Mouse (Mus musculus): ENCODE results near the gene Gga2. TPM values are rescaled to one million over a fixed set of nuclear protein-coding genes. Genes with fewer than 3 reads are reported as not detected.
A peak's percentile ranks its signal among the peaks of the same experiment; 100 is the strongest.

Gga2 gene
- polyA plus RNA-seq, 1 experiment from 2014 or later: 55.5 TPM

GRCm38 (mm10) chr7:121938124-121938891, 82.7 kb downstream of the Gga2 start:
- Histone ChIP-seq H3K9ac (ENCODE audit: low read depth, low read length) (no peak overlapping the region), H3K27me3 (ENCODE audit: insufficient read depth, low read length) (no peaks in the 10 kb centered on the region), H3K9me3 (replicated peaks; ENCODE audit: low read length) (no peaks in the 10 kb centered on the region), H3K4me2 (ENCODE audit: low read length) (no peak overlapping the region), H3K4me1 (replicated peaks; ENCODE audit: insufficient read depth, low read length) (no peaks in the 10 kb centered on the region), H3K36me3 (ENCODE audit: insufficient read depth, low read length) (0 out of 2 replicates have a peak, but pooled peaks cover 3% of the 10 kb centered on the region), H3K27ac (no peak overlapping the region), H3K4me3 (replicated peaks; ENCODE audit: low read depth, low read length) (no peak overlapping the region)
- DNase-seq (ENCODE audit: low spot score) (no peak), ATAC-seq (replicated peaks; ENCODE audit: low FRiP score, low read depth) (no peak)
- TF ChIP-seq CTCF (IDR thresholded peaks at IDR 0.05; ENCODE audit: low read depth): no peak
- 93% methylated on average over 8 of the region's 8 CpGs for WGBS

GRCm38 (mm10) chr7:121936861-121937630, 84.0 kb downstream of the Gga2 start:
- no peak for TF ChIP-seq CTCF (IDR thresholded peaks at IDR 0.05; ENCODE audit: low read depth)
- H3K9ac ChIP-seq (ENCODE audit: low read depth, low read length): no peak overlapping the region
- peak overlapping the region; percentile 64 for H3K27ac ChIP-seq
- H3K9me3 ChIP-seq (replicated peaks; ENCODE audit: low read length): no peaks in the 10 kb centered on the region
- DNase-seq (ENCODE audit: low spot score) (no peak), ATAC-seq (replicated peaks; ENCODE audit: low FRiP score, low read depth) (no peak)
- no peak overlapping the region for H3K4me2 ChIP-seq (ENCODE audit: low read length)
- 68% methylated on average over 14 of the region's 14 CpGs for WGBS
- H3K4me3 ChIP-seq (replicated peaks; ENCODE audit: low read depth, low read length): no peak overlapping the region
- H3K4me1 ChIP-seq (replicated peaks; ENCODE audit: insufficient read depth, low read length): no peaks in the 10 kb centered on the region
- H3K27me3 ChIP-seq (ENCODE audit: insufficient read depth, low read length): no peaks in the 10 kb centered on the region
- H3K36me3 ChIP-seq (ENCODE audit: insufficient read depth, low read length): 0 out of 2 replicates have a peak, but pooled peaks cover 3% of the 10 kb centered on the region

Other genes with a start within 250 kb of the Gga2 start
- 74.1 and 82.9 TPM in 2 replicates for gene Scnn1b, start 156.2 kb downstream of the Gga2 start, polyA plus RNA-seq (2015; fragmentation: Nextera tagmentation; extraction: Ambion mirVana)
- 11.6 and 14.8 TPM in 2 replicates for gene Cog7, start 39.5 kb downstream of the Gga2 start, polyA plus RNA-seq (2015; fragmentation: Nextera tagmentation; extraction: Ambion mirVana)
- 40.8 and 42.1 TPM in 2 replicates for gene Ubfd1, start 46.0 kb upstream of the Gga2 start, polyA plus RNA-seq (2015; fragmentation: Nextera tagmentation; extraction: Ambion mirVana)
- gene Ears2, start 46.0 kb upstream of the Gga2 start, polyA plus RNA-seq (2015; fragmentation: Nextera tagmentation; extraction: Ambion mirVana): 14.6 and 14.8 TPM in 2 replicates
- 975 and 1,004 TPM in 2 replicates for gene Ndufab1, start 80.7 kb upstream of the Gga2 start, polyA plus RNA-seq (2015; fragmentation: Nextera tagmentation; extraction: Ambion mirVana)
- gene Palb2, start 111.8 kb upstream of the Gga2 start, polyA plus RNA-seq (2015; fragmentation: Nextera tagmentation; extraction: Ambion mirVana): 8.1 and 8.2 TPM in 2 replicates
- gene Dctn5, start 111.8 kb upstream of the Gga2 start, polyA plus RNA-seq (2015; fragmentation: Nextera tagmentation; extraction: Ambion mirVana): 85.7 and 96.3 TPM in 2 replicates
- 46.6 and 51.4 TPM in 2 replicates for gene Plk1, start 138.2 kb upstream of the Gga2 start, polyA plus RNA-seq (2015; fragmentation: Nextera tagmentation; extraction: Ambion mirVana)
- 0.10 and 0.12 TPM in 2 replicates for gene Ern2, start 165.0 kb upstream of the Gga2 start, polyA plus RNA-seq (2015; fragmentation: Nextera tagmentation; extraction: Ambion mirVana)
- gene Chp2, start 198.3 kb upstream of the Gga2 start, polyA plus RNA-seq (2015; fragmentation: Nextera tagmentation; extraction: Ambion mirVana): 0.51 and 0.91 TPM in 2 replicates

Measured in kidney, postnatal 0 days (tissue).